Mouse (Mus musculus): ENCODE data around the gene Plekha7.

DNA sequence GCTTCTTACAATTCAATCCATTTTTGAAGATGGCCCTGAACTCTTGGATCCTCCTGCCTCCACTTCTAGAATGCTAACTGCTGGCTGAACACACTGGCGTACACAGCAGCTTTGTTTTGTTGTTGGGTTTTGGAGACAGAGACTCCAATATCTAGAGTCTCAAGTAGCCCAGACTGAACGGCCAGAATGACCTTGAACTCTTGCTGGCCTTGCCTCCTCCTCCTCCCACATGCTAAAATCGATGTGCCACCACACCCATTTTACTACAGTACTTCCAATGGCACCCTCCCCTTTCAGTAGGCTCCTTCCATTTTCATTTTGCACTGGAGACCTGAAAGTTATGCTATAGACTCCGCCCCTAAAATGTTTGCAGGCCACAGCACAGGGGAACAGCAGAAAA, 7.0 kb downstream of the Plekha7 start:
- TF ChIP-seq CTCF (IDR thresholded peaks at IDR 0.05) (no peak), EP300 (IDR thresholded peaks at IDR 0.05) (no peak)
